Mouse (Mus musculus): ENCODE data around the gene Scnn1a. TPM values are rescaled to one million over a fixed set of nuclear protein-coding genes. Genes with fewer than 3 reads are reported as not detected.

Scnn1a gene
- polyA plus RNA-seq, 1 experiment from 2014 or later = 0.67 TPM

GRCm38 (mm10) chr6:125361467-125362291 lies 41.2 kb downstream of the Scnn1a start:
- peak; percentile 65 for ATAC-seq (ENCODE audit: low read depth)
- Histone ChIP-seq H3K9ac (replicated peaks; ENCODE audit: low read depth, low read length) (0 out of 2 replicates have a peak overlapping the region, but pooled peaks have one; percentile 22), H3K27me3 (ENCODE audit: control insufficient read depth, insufficient read depth, low read length) (peaks cover 19% of the 10 kb centered on the region)

GRCm38 (mm10) chr6:125363021-125363420 lies 42.6 kb downstream of the Scnn1a start:
- H3K4me2 ChIP-seq (ENCODE audit: low read depth, low read length) = peak overlapping the region; percentile 16; the same call in 1 of the 2 replicates
- no peaks in the 10 kb centered on the region for H3K9me3 ChIP-seq (ENCODE audit: control insufficient read depth, low read length)
- no peaks in the 10 kb centered on the region for H3K4me1 ChIP-seq (ENCODE audit: control insufficient read depth, insufficient read depth, low read length)
- no peak overlapping the region for H3K27ac ChIP-seq (ENCODE audit: low read depth, low read length)
- H3K9ac ChIP-seq (replicated peaks; ENCODE audit: low read depth, low read length) = no peak overlapping the region
- WGBS = 20% methylated on average over 15 of the region's 15 CpGs
- H3K4me3 ChIP-seq (ENCODE audit: low read depth, low read length) = no peak overlapping the region
- H3K36me3 ChIP-seq (ENCODE audit: control insufficient read depth, insufficient read depth, low read length) = 0 out of 2 replicates have a peak, but pooled peaks cover 2% of the 10 kb centered on the region
- ATAC-seq (ENCODE audit: low read depth) = no peak
- H3K27me3 ChIP-seq (ENCODE audit: control insufficient read depth, insufficient read depth, low read length) = peaks cover 19% of the 10 kb centered on the region

More at GRCm38 (mm10) chr6:125361467-125362291, 41.2 kb downstream of the Scnn1a start:
- Histone ChIP-seq H3K9me3 (ENCODE audit: control insufficient read depth, low read length) (no peaks in the 10 kb centered on the region), H3K27ac (ENCODE audit: low read depth, low read length) (no peak overlapping the region), H3K4me2 (ENCODE audit: low read depth, low read length) (peak overlapping the region; percentile 45), H3K36me3 (ENCODE audit: control insufficient read depth, insufficient read depth, low read length) (0 out of 2 replicates have a peak, but pooled peaks cover 2% of the 10 kb centered on the region), H3K4me1 (ENCODE audit: control insufficient read depth, insufficient read depth, low read length) (no peaks in the 10 kb centered on the region), H3K4me3 (ENCODE audit: low read depth, low read length) (peak overlapping the region; percentile 23)
- whole genome bisulfite sequencing = 13% methylated on average over 38 of the region's 38 CpGs

- no peak overlapping the region for H3K9ac ChIP-seq (replicated peaks; ENCODE audit: low read depth, low read length)
- no peaks in the 10 kb centered on the region for H3K9me3 ChIP-seq (ENCODE audit: control insufficient read depth, low read length)
- WGBS = 7% methylated on average over 23 of the region's 23 CpGs
- H3K4me1 ChIP-seq (ENCODE audit: control insufficient read depth, insufficient read depth, low read length) = no peaks in the 10 kb centered on the region
- ATAC-seq (ENCODE audit: low read depth) = no peak
- H3K4me2 ChIP-seq (ENCODE audit: low read depth, low read length) = peak overlapping the region; percentile 16; the same call in 1 of the 2 replicates
- no peak overlapping the region for H3K4me3 ChIP-seq (ENCODE audit: low read depth, low read length)
- H3K27ac ChIP-seq (ENCODE audit: low read depth, low read length) = no peak overlapping the region
- H3K27me3 ChIP-seq (ENCODE audit: control insufficient read depth, insufficient read depth, low read length) = peaks cover 19% of the 10 kb centered on the region
- H3K36me3 ChIP-seq (ENCODE audit: control insufficient read depth, insufficient read depth, low read length) = no peaks in the 10 kb centered on the region
These were observed 43.2 kb downstream of the Scnn1a start for GRCm38 (mm10) chr6:125363451-125364242.

GRCm38 (mm10) chr6:125364448-125364847 lies 44.0 kb downstream of the Scnn1a start:
- Histone ChIP-seq H3K27ac (ENCODE audit: low read depth, low read length) (no peak overlapping the region), H3K9me3 (ENCODE audit: control insufficient read depth, low read length) (no peaks in the 10 kb centered on the region), H3K4me1 (ENCODE audit: control insufficient read depth, insufficient read depth, low read length) (no peaks in the 10 kb centered on the region), H3K4me3 (ENCODE audit: low read depth, low read length) (no peak overlapping the region), H3K9ac (replicated peaks; ENCODE audit: low read depth, low read length) (no peak overlapping the region), H3K4me2 (ENCODE audit: low read depth, low read length) (no peak overlapping the region), H3K27me3 (ENCODE audit: control insufficient read depth, insufficient read depth, low read length) (peaks cover 19% of the 10 kb centered on the region), H3K36me3 (ENCODE audit: control insufficient read depth, insufficient read depth, low read length) (no peaks in the 10 kb centered on the region)
- no peak for ATAC-seq (ENCODE audit: low read depth)
- WGBS = 3% methylated on average over 7 of the region's 8 CpGs

GRCm38 (mm10) chr6:125365522-125365921 lies 45.1 kb downstream of the Scnn1a start:
- Histone ChIP-seq H3K27ac (ENCODE audit: low read depth, low read length) (no peak overlapping the region), H3K36me3 (ENCODE audit: control insufficient read depth, insufficient read depth, low read length) (no peaks in the 10 kb centered on the region), H3K4me2 (ENCODE audit: low read depth, low read length) (no peak overlapping the region), H3K9me3 (ENCODE audit: control insufficient read depth, low read length) (no peaks in the 10 kb centered on the region), H3K27me3 (ENCODE audit: control insufficient read depth, insufficient read depth, low read length) (peaks cover 19% of the 10 kb centered on the region), H3K4me1 (ENCODE audit: control insufficient read depth, insufficient read depth, low read length) (no peaks in the 10 kb centered on the region), H3K4me3 (ENCODE audit: low read depth, low read length) (no peak overlapping the region), H3K9ac (replicated peaks; ENCODE audit: low read depth, low read length) (no peak overlapping the region)
- 84% methylated on average over 5 of the region's 5 CpGs for WGBS
- ATAC-seq (ENCODE audit: low read depth) = no peak

- H3K9me3 ChIP-seq (ENCODE audit: control insufficient read depth, low read length) = no peaks in the 10 kb centered on the region
- WGBS = 80% methylated on average over 1 of the region's 1 CpGs
- no peak for ATAC-seq (ENCODE audit: low read depth)
- no peak overlapping the region for H3K4me2 ChIP-seq (ENCODE audit: low read depth, low read length)
- H3K9ac ChIP-seq (replicated peaks; ENCODE audit: low read depth, low read length) = no peak overlapping the region
- no peak overlapping the region for H3K27ac ChIP-seq (ENCODE audit: low read depth, low read length)
- no peaks in the 10 kb centered on the region for H3K36me3 ChIP-seq (ENCODE audit: control insufficient read depth, insufficient read depth, low read length)
- no peak overlapping the region for H3K4me3 ChIP-seq (ENCODE audit: low read depth, low read length)
- H3K27me3 ChIP-seq (ENCODE audit: control insufficient read depth, insufficient read depth, low read length) = peaks cover 19% of the 10 kb centered on the region
- no peaks in the 10 kb centered on the region for H3K4me1 ChIP-seq (ENCODE audit: control insufficient read depth, insufficient read depth, low read length)
These were observed 45.7 kb downstream of the Scnn1a start for GRCm38 (mm10) chr6:125366133-125366532.

- ATAC-seq (ENCODE audit: low read depth) = no peak
- no peaks in the 10 kb centered on the region for H3K36me3 ChIP-seq (ENCODE audit: control insufficient read depth, insufficient read depth, low read length)
- H3K9me3 ChIP-seq (ENCODE audit: control insufficient read depth, low read length) = no peaks in the 10 kb centered on the region
- no peaks in the 10 kb centered on the region for H3K4me1 ChIP-seq (ENCODE audit: control insufficient read depth, insufficient read depth, low read length)
- 48% methylated on average over 4 of the region's 4 CpGs for WGBS
- H3K9ac ChIP-seq (replicated peaks; ENCODE audit: low read depth, low read length) = no peak overlapping the region
- H3K4me3 ChIP-seq (ENCODE audit: low read depth, low read length) = no peak overlapping the region
- no peak overlapping the region for H3K27ac ChIP-seq (ENCODE audit: low read depth, low read length)
- peaks cover 14% of the 10 kb centered on the region for H3K27me3 ChIP-seq (ENCODE audit: control insufficient read depth, insufficient read depth, low read length)
- H3K4me2 ChIP-seq (ENCODE audit: low read depth, low read length) = no peak overlapping the region
These were observed 47.4 kb downstream of the Scnn1a start for GRCm38 (mm10) chr6:125367758-125368371.

- H3K9me3 ChIP-seq (ENCODE audit: control insufficient read depth, low read length) = no peaks in the 10 kb centered on the region
- H3K9ac ChIP-seq (replicated peaks; ENCODE audit: low read depth, low read length) = no peak overlapping the region
- no peak overlapping the region for H3K4me2 ChIP-seq (ENCODE audit: low read depth, low read length)
- peaks cover 10% of the 10 kb centered on the region for H3K4me1 ChIP-seq (ENCODE audit: control insufficient read depth, insufficient read depth, low read length)
- no peak overlapping the region for H3K27ac ChIP-seq (ENCODE audit: low read depth, low read length)
- no peaks in the 10 kb centered on the region for H3K36me3 ChIP-seq (ENCODE audit: control insufficient read depth, insufficient read depth, low read length)
- no peak overlapping the region for H3K4me3 ChIP-seq (ENCODE audit: low read depth, low read length)
- 45% methylated on average over 6 of the region's 6 CpGs for WGBS
- peaks cover 35% of the 10 kb centered on the region for H3K27me3 ChIP-seq (ENCODE audit: control insufficient read depth, insufficient read depth, low read length)
- ATAC-seq (ENCODE audit: low read depth) = peak; percentile 38; the same call in 1 of the 2 replicates
These were observed 56.6 kb downstream of the Scnn1a start for GRCm38 (mm10) chr6:125377042-125377441.
